In the genomic region with DNA sequence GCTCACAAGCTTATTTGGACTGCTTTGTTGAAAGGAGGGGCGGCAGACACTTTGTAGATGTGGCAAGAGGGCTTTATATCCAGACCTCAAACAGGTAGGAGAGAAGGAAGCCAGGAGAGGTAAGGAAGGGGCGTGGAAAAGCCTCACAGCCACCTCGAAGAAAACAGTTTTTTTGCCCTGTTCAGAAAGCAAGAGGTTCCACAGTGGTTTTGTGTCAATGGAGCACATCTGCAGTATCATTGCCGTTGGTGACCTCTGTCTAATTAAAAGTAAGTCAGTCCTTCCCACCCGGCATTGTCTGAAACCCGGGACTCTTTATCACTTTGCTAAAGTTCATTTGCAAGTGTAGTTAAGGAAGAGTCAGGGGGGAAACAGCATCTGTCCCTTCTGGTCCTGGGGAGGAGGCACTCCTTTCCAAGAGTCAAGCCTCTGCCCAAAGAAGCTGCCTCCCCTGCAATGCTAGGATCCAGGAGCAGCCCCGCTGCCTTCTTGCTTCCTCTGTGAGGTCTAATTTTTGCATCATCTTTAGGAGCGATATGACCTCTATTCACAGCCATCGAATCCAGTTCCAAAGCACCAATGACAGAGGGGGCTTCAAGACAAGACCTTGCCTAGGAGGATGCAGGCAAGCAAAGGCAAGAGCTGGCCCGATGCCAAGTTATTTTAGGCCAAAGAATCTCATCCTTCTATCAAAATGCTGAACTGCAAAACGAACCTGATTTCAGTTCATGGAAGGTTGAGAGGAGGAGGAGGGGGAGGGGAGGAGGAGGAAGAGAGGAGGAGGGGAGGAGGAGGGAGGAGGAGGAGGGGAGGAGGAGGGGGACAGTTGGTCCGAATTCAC, we compare ENCODE assay signal across 7 mouse cellular contexts. TPM values are rescaled to one million over a fixed set of nuclear protein-coding genes. Genes with fewer than 3 reads are reported as not detected.
DNase-seq lines count a peak whose midpoint lies in the region; ATAC-seq lines count a peak whose summit lies in the region.

No protein-coding gene starts in this region.

- H3K4me1 ChIP-seq in hindbrain, embryonic 12.5 days = peaks cover 6% of the 10 kb centered on the region

- peak overlapping the region; percentile 47 for H3K4me3 ChIP-seq in hindbrain, embryonic 12.5 days

- 7% methylated on average over 12 of the region's 12 CpGs for WGBS in hindbrain, embryonic 12.5 days

- H3K27me3 ChIP-seq in hindbrain, embryonic 12.5 days = no peaks in the 10 kb centered on the region

- H3K4me2 ChIP-seq in hindbrain, embryonic 12.5 days (replicated peaks) = peak overlapping the region; percentile 67

- H3K36me3 ChIP-seq in hindbrain, embryonic 12.5 days = no peaks in the 10 kb centered on the region

- intact Hi-C loops in left cerebral cortex, postnatal 4 days (cut with DNase I) = loop anchor here (2.0 to 5.0 kb wide), 2 partner anchors 62 to 152 kb away; a partner anchor contains a TSS

- peak; percentile 62 for ATAC-seq in hindbrain, embryonic 12.5 days (ENCODE audit: low FRiP score)

- H3K9me3 ChIP-seq in hindbrain, embryonic 12.5 days (replicated peaks) = no peaks in the 10 kb centered on the region

- DNase-seq in testis, postnatal 10 days (ENCODE audit: low spot score) = peak; percentile 54
- DNase-seq in testis, postnatal 14 days (ENCODE audit: low spot score) = no peak
- peak; percentile 49 for DNase-seq in embryo, embryonic 10.5 days (ENCODE audit: low spot score)
- peak; percentile 53 for DNase-seq in left cerebral cortex, postnatal 4 days
- DNase-seq in naive thymus-derived CD4-positive, alpha-beta T cell, adult 2 months (ENCODE audit: low read depth) = peak; percentile 12
- DNase-seq in thymus, postnatal 0 days (ENCODE audit: low spot score) = no peak

- H3K27ac ChIP-seq in hindbrain, embryonic 12.5 days = no peak overlapping the region

- H3K9ac ChIP-seq in hindbrain, embryonic 12.5 days = peak overlapping the region; percentile 62

RNA-seq across cellular contexts. Expression of a gene that starts 31.5 kb away (rescaled TPM):
- 4.0 and 5.4 TPM in 2 replicates for polyA plus RNA-seq in hindbrain, embryonic 12.5 days (2016; fragmentation: Nextera tagmentation; extraction: Ambion mirVana)
- 10 to 100 TPM; 30.8 to 34.3 TPM for total RNA-seq in left cerebral cortex, postnatal 4 days (2021)
- polyA plus RNA-seq in thymus, postnatal 0 days (2015; fragmentation: Nextera tagmentation; extraction: Ambion mirVana) = 0.41 and 0.57 TPM in 2 replicates

Comparison
In these comparisons a context has a peak if more than half of its experiments do, and no peak if none do; other contexts are left out.
1. DNase-seq: peak in testis, postnatal 10 days (single experiment), embryo, embryonic 10.5 days (single experiment), left cerebral cortex, postnatal 4 days (single experiment) and naive thymus-derived CD4-positive, alpha-beta T cell, adult 2 months (single experiment); none in testis, postnatal 14 days (single experiment) and thymus, postnatal 0 days (single experiment).